ENCODE assay signal across 10 mouse cellular contexts in the genomic region with DNA sequence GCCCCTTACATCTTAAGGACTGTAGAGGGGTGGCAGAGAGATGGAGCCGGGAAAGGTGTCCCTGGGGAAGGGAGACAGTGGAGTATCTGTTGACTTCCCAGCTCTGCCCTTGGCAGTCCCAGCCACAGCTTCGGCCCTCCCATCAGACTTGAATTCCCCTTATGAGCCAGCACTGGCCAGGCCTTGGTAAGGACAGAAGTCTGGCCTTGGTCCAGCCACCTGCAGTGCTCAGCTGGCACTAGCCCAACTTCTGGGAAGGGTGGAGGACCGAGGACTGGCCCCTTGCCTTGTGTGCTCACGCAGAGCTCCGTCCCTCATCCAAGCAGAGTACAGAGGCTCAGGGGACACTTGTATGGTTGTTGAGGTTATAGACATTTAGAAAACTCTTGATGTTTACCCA. TPM values are rescaled to one million over a fixed set of nuclear protein-coding genes. Genes with fewer than 3 reads are reported as not detected.
DNase-seq lines count a peak whose midpoint lies in the region; ATAC-seq and TF ChIP-seq lines count a peak whose summit lies in the region.
"Had no signal": no experiment of that assay in that cellular context is flagged by ENCODE, and none has a peak within 500 bp of the region (broad histone marks: within the 10 kb centered on the region; RNA-seq: fewer than 3 reads in every experiment).

No protein-coding gene starts in this region.

- no peak overlapping the region for H3K4me2 ChIP-seq in kidney, embryonic 15.5 days
- H3K4me2 ChIP-seq in intestine, postnatal 0 days (replicated peaks; ENCODE audit: low read depth): no peak overlapping the region
- H3K4me2 ChIP-seq: embryonic facial prominence, embryonic 12.5 days; limb, embryonic 12.5 days had no signal

- TF ChIP-seq CTCF in intestine, postnatal 0 days (IDR thresholded peaks at IDR 0.05; ENCODE audit: low read depth): no peak

- H3K36me3 ChIP-seq in kidney, embryonic 15.5 days: no peaks in the 10 kb centered on the region
- H3K36me3 ChIP-seq in intestine, postnatal 0 days (ENCODE audit: control insufficient read depth, insufficient read depth): no peaks in the 10 kb centered on the region
- H3K36me3 ChIP-seq: embryonic facial prominence, embryonic 12.5 days; limb, embryonic 12.5 days had no signal

- no peak overlapping the region for H3K27ac ChIP-seq in kidney, embryonic 15.5 days
- no peak overlapping the region for H3K27ac ChIP-seq in intestine, postnatal 0 days (ENCODE audit: low read depth, low read length)
- H3K27ac ChIP-seq: embryonic facial prominence, embryonic 12.5 days; limb, embryonic 12.5 days had no signal

- ATAC-seq in kidney, embryonic 15.5 days (replicated peaks; ENCODE audit: low FRiP score): no peak
- no peak for ATAC-seq in intestine, postnatal 0 days

- WGBS in kidney, embryonic 15.5 days: 59% methylated on average over 5 of the region's 5 CpGs
- 66% methylated on average over 5 of the region's 5 CpGs for WGBS in intestine, postnatal 0 days

- peak; percentile 41 for DNase-seq in kidney, adult 11 months
- peak; percentile 79 for DNase-seq in brain, adult 2 months (ENCODE audit: low read depth, low spot score)
- peak; percentile 62 for DNase-seq in gastrocnemius, postnatal 25 days
- DNase-seq in kidney, postnatal 25 days: peak; percentile 79 to 82
- DNase-seq in ovary, adult 18-20 months (ENCODE audit: low spot score): peak; percentile 80
- no peak for DNase-seq in T-cell, adult 2 months (ENCODE audit: low spot score)

- peaks cover 29% of the 10 kb centered on the region for H3K27me3 ChIP-seq in kidney, embryonic 15.5 days
- H3K27me3 ChIP-seq in intestine, postnatal 0 days (replicated peaks; ENCODE audit: control insufficient read depth, insufficient read depth, low read length): peaks cover 18% of the 10 kb centered on the region

- H3K4me3 ChIP-seq in kidney, embryonic 15.5 days (replicated peaks): no peak overlapping the region
- no peak overlapping the region for H3K4me3 ChIP-seq in intestine, postnatal 0 days (ENCODE audit: low read depth, low read length)
- H3K4me3 ChIP-seq: embryonic facial prominence, embryonic 12.5 days; limb, embryonic 12.5 days had no signal

- no peaks in the 10 kb centered on the region for H3K9me3 ChIP-seq in kidney, embryonic 15.5 days (replicated peaks)
- H3K9me3 ChIP-seq in intestine, postnatal 0 days (ENCODE audit: control insufficient read depth): no peaks in the 10 kb centered on the region
- H3K9me3 ChIP-seq: embryonic facial prominence, embryonic 12.5 days; limb, embryonic 12.5 days had no signal

- H3K4me1 ChIP-seq in kidney, embryonic 15.5 days: peaks cover 10% of the 10 kb centered on the region
- no peaks in the 10 kb centered on the region for H3K4me1 ChIP-seq in intestine, postnatal 0 days (replicated peaks; ENCODE audit: control insufficient read depth, insufficient read depth, low read length)
- H3K4me1 ChIP-seq: embryonic facial prominence, embryonic 12.5 days had no signal

- H3K9ac ChIP-seq in kidney, embryonic 15.5 days: no peak overlapping the region
- H3K9ac ChIP-seq in intestine, postnatal 0 days (ENCODE audit: low read depth, low read length): no peak overlapping the region
- H3K9ac ChIP-seq: embryonic facial prominence, embryonic 12.5 days; limb, embryonic 12.5 days had no signal

RNA-seq across cellular contexts. Expression of gene Nos2, which starts 8.8 kb away (rescaled TPM):
- 2.0 and 2.6 TPM in 2 replicates for polyA plus RNA-seq in kidney, embryonic 15.5 days (2015; fragmentation: Nextera tagmentation; extraction: Ambion mirVana)
- total RNA-seq in gastrocnemius, postnatal 25 days (2021): 1 to 10 TPM in 1 of 2 experiments, under 1 TPM in 1; 0.82 to 1.7 TPM
- polyA plus RNA-seq in intestine, postnatal 0 days (2015; fragmentation: Nextera tagmentation; extraction: Ambion mirVana): 0.21 and 0.26 TPM in 2 replicates

RNA-seq across cellular contexts. Expression of gene Lgals9, which starts 55.4 kb away (rescaled TPM):
- 40.5 and 49.9 TPM in 2 replicates for polyA plus RNA-seq in kidney, embryonic 15.5 days (2015; fragmentation: Nextera tagmentation; extraction: Ambion mirVana)
- 1 to 10 TPM; 9.7 to 9.8 TPM for total RNA-seq in gastrocnemius, postnatal 25 days (2021)
- 526 and 586 TPM in 2 replicates for polyA plus RNA-seq in intestine, postnatal 0 days (2015; fragmentation: Nextera tagmentation; extraction: Ambion mirVana)

Comparison
In these comparisons a context has a peak if more than half of its experiments do, and no peak if none do; other contexts are left out.
1. RNA of gene Lgals9, which starts 55.4 kb away (polyA plus RNA-seq): 526 to 586 TPM in intestine, postnatal 0 days; 40.5 to 49.9 TPM in kidney, embryonic 15.5 days; every median in the first group is over 10 times any median in the second.